Mouse (Mus musculus): ENCODE measurements around the gene Ifngr1. TPM values are rescaled to one million over a fixed set of nuclear protein-coding genes. Genes with fewer than 3 reads are reported as not detected.

Gene Ifngr1
- polyA plus RNA-seq, 1 experiment from 2014 or later = 20.0 TPM

DNA sequence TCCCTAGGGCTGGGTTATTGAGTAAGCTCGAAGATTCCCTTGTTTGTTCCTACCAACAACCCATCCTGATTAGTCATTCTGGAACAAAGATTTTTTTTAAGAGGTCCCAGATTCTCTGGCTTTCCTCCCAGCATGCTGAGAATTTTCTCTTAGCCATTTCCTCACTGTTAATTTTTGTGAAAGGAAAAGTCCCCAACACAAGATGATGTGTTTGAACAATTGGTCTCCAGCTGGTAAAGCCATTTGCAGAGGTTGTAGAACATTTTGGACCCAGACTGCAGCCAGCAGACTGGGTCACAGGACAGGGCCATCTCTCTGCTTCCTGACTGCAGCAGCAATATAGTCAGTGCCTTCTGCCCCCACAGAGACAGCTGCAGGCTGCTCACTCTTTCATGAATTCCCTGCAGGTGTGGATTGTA, 28.3 kb upstream of the Ifngr1 start:
- 89% methylated on average over 1 of the region's 1 CpGs for WGBS

DNA sequence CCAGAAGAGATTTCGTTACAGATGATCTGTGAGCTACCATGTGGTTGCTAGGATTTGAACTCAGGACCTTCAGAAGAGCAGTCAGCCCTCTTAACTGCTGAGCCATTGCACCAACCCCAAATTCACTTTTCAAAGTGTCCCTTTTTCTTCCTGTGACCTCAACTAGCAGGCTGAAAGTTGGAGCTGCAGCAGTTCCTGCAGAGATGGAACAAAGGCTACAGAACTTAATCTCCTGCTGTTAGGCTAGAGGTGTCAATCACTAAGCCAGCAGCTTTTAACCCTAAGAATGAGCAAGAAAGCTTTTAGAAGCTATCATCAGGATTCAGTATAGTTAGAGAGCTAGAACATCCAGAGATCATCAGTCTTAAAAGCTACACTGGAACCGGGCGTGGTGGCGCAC, 24.3 kb upstream of the Ifngr1 start:
- Histone ChIP-seq H3K4me3 (ENCODE audit: low read depth, low read length) (no peak overlapping the region), H3K4me2 (ENCODE audit: low read length) (no peak overlapping the region), H3K27ac (ENCODE audit: low read length) (no peak overlapping the region), H3K4me1 (ENCODE audit: control insufficient read depth, insufficient read depth, low read length) (no peaks in the 10 kb centered on the region), H3K36me3 (ENCODE audit: control insufficient read depth, insufficient read depth, low read length) (no peaks in the 10 kb centered on the region), H3K9me3 (replicated peaks; ENCODE audit: control insufficient read depth, low read length, poor library complexity, severe bottlenecking) (no peaks in the 10 kb centered on the region), H3K9ac (ENCODE audit: low read depth, low read length) (no peak overlapping the region), H3K27me3 (ENCODE audit: control insufficient read depth, insufficient read depth, low read depth, low read length) (no peaks in the 10 kb centered on the region)
- no peak for ATAC-seq
- WGBS = 92% methylated on average over 4 of the region's 4 CpGs

More for the DNA sequence above, 28.3 kb upstream of the Ifngr1 start:
- Histone ChIP-seq H3K9ac (ENCODE audit: low read depth, low read length) (no peak overlapping the region), H3K4me2 (ENCODE audit: low read length) (no peak overlapping the region), H3K27ac (ENCODE audit: low read length) (no peak overlapping the region), H3K27me3 (ENCODE audit: control insufficient read depth, insufficient read depth, low read depth, low read length) (no peaks in the 10 kb centered on the region), H3K4me1 (ENCODE audit: control insufficient read depth, insufficient read depth, low read length) (no peaks in the 10 kb centered on the region), H3K9me3 (replicated peaks; ENCODE audit: control insufficient read depth, low read length, poor library complexity, severe bottlenecking) (no peaks in the 10 kb centered on the region), H3K4me3 (ENCODE audit: low read depth, low read length) (no peak overlapping the region), H3K36me3 (ENCODE audit: control insufficient read depth, insufficient read depth, low read length) (no peaks in the 10 kb centered on the region)
- no peak for ATAC-seq

DNA sequence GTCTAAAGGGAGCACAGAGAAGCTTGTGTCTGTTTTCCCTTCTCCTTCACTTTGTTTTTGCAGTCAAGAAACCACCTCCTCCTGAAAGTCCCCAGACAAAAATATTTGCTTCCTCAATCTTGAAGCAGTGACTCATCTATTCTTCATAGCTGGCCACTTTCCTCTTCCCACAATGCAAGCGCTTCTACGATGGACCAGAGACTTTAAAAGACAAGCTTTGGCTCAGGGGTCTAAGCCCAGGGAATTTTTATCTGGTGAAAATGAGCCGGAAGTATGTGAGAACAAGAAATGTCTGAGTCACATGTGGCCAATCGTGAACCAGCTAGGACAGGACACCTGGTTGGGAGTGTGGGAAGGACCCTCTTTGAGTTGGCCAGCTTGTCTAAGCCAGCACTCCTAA, 21.5 kb upstream of the Ifngr1 start:
- Histone ChIP-seq H3K27me3 (ENCODE audit: control insufficient read depth, insufficient read depth, low read depth, low read length) (no peaks in the 10 kb centered on the region), H3K36me3 (ENCODE audit: control insufficient read depth, insufficient read depth, low read length) (no peaks in the 10 kb centered on the region), H3K4me2 (ENCODE audit: low read length) (no peak overlapping the region), H3K27ac (ENCODE audit: low read length) (no peak overlapping the region), H3K4me1 (ENCODE audit: control insufficient read depth, insufficient read depth, low read length) (no peaks in the 10 kb centered on the region), H3K9ac (ENCODE audit: low read depth, low read length) (no peak overlapping the region), H3K4me3 (ENCODE audit: low read depth, low read length) (no peak overlapping the region), H3K9me3 (replicated peaks; ENCODE audit: control insufficient read depth, low read length, poor library complexity, severe bottlenecking) (no peaks in the 10 kb centered on the region)
- ATAC-seq = no peak
- WGBS = 92% methylated on average over 4 of the region's 4 CpGs

DNA sequence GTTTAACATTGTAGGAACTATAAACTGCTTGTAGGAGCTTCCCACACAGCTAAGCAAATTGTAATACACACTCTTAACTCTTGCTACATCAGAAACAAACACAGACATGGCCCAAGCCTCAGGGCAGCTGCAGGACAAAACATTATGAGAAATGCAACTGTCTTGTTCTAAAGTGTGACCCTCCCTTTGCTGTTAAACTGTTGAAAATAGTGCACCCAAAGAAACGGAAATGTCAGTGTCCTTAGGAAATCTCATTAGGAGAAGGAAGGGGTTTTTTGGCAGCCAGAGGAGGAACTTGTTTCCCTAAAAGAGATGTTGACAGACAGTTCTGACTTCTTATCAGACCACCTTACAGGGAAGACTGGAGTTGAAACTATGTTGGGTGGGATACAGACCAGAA, 21.0 kb upstream of the Ifngr1 start:
- Histone ChIP-seq H3K36me3 (ENCODE audit: control insufficient read depth, insufficient read depth, low read length) (no peaks in the 10 kb centered on the region), H3K27ac (ENCODE audit: low read length) (no peak overlapping the region), H3K27me3 (ENCODE audit: control insufficient read depth, insufficient read depth, low read depth, low read length) (no peaks in the 10 kb centered on the region), H3K4me1 (ENCODE audit: control insufficient read depth, insufficient read depth, low read length) (no peaks in the 10 kb centered on the region), H3K9ac (ENCODE audit: low read depth, low read length) (no peak overlapping the region), H3K4me2 (ENCODE audit: low read length) (no peak overlapping the region), H3K9me3 (replicated peaks; ENCODE audit: control insufficient read depth, low read length, poor library complexity, severe bottlenecking) (0 out of 2 replicates have a peak, but pooled peaks cover 2% of the 10 kb centered on the region), H3K4me3 (ENCODE audit: low read depth, low read length) (no peak overlapping the region)
- no peak for ATAC-seq
- 76% methylated on average over 1 of the region's 1 CpGs for WGBS

DNA sequence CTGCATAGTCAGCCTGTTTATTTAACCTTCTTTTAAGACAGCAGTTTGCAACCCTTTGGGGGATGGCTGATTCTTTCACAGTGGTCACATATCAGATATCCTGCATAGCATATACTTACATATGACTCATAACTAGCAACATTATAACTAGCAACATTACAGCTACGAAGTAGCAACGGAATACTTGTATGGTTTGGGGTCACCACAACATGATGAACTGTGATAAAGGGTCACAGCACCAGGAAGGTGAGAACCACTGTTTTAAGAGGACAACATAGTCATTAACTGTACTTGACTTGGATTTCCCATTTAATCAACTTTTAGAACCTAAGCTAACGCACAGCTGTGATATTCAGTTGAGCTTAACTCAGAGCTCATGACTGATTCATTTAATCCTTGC, 14.2 kb upstream of the Ifngr1 start:
- H3K27me3 ChIP-seq (ENCODE audit: control insufficient read depth, insufficient read depth, low read depth, low read length) = no peaks in the 10 kb centered on the region
- 0 out of 2 replicates have a peak, but pooled peaks cover 2% of the 10 kb centered on the region for H3K9me3 ChIP-seq (replicated peaks; ENCODE audit: control insufficient read depth, low read length, poor library complexity, severe bottlenecking)
- H3K4me1 ChIP-seq (ENCODE audit: control insufficient read depth, insufficient read depth, low read length) = no peaks in the 10 kb centered on the region
- ATAC-seq = no peak
- H3K4me2 ChIP-seq (ENCODE audit: low read length) = no peak overlapping the region
- no peaks in the 10 kb centered on the region for H3K36me3 ChIP-seq (ENCODE audit: control insufficient read depth, insufficient read depth, low read length)
- no peak overlapping the region for H3K4me3 ChIP-seq (ENCODE audit: low read depth, low read length)
- 91% methylated on average over 3 of the region's 3 CpGs for WGBS
- H3K27ac ChIP-seq (ENCODE audit: low read length) = no peak overlapping the region
- no peak overlapping the region for H3K9ac ChIP-seq (ENCODE audit: low read depth, low read length)

DNA sequence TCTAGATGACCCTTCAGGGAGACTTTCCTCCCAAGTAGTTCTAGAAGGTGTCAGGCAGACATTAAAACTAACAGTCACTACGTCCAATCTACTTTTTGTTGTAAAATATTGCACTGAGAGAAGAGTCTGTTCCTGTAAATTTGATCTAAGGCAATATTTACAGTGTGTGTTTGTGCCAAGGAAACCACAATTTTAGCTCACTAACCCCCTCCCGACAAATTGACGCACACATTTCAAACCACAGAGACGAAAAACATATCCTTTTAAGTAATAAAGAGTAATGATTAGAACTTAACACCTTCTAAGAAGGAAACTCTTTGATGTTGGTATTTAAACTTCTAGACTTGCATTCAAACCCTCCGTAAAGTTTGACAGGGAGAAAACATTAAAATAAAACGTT, 13.7 kb upstream of the Ifngr1 start:
- ATAC-seq = no peak
- H3K27ac ChIP-seq (ENCODE audit: low read length) = no peak overlapping the region
- no peak overlapping the region for H3K9ac ChIP-seq (ENCODE audit: low read depth, low read length)
- no peak overlapping the region for H3K4me2 ChIP-seq (ENCODE audit: low read length)
- H3K4me3 ChIP-seq (ENCODE audit: low read depth, low read length) = no peak overlapping the region
- WGBS = 90% methylated on average over 6 of the region's 6 CpGs
- no peaks in the 10 kb centered on the region for H3K4me1 ChIP-seq (ENCODE audit: control insufficient read depth, insufficient read depth, low read length)
- no peaks in the 10 kb centered on the region for H3K27me3 ChIP-seq (ENCODE audit: control insufficient read depth, insufficient read depth, low read depth, low read length)
- 0 out of 2 replicates have a peak, but pooled peaks cover 2% of the 10 kb centered on the region for H3K9me3 ChIP-seq (replicated peaks; ENCODE audit: control insufficient read depth, low read length, poor library complexity, severe bottlenecking)
- no peaks in the 10 kb centered on the region for H3K36me3 ChIP-seq (ENCODE audit: control insufficient read depth, insufficient read depth, low read length)

DNA sequence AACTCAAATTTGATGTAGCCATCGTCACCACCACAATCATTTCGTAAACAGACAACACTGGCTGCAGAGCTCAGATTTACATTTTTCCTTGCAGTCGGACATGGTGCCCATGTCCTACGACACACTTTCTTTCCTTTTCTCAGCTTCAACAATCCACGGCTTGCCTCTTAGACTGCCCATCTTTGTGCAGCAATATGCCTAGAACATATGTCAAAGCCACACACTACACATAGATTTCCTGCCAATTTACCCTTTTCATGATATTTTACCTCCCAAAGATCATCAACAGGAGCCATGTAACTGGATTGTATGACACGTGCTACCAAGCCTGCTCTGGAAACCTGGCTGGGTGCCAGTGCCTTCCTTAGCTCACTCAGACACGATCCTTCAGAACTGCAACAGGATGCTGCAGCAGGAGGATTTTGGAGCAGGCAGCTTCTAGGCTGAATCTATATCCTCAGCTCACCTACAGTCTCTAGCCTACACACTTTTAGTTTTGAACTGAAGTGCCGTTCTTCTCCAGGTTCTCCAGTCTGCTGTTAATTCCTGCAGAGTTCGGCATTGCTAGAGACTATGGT, 13.3 kb upstream of the Ifngr1 start:
- no peak for ATAC-seq
- H3K4me1 ChIP-seq (ENCODE audit: control insufficient read depth, insufficient read depth, low read length) = no peaks in the 10 kb centered on the region
- 0 out of 2 replicates have a peak, but pooled peaks cover 2% of the 10 kb centered on the region for H3K9me3 ChIP-seq (replicated peaks; ENCODE audit: control insufficient read depth, low read length, poor library complexity, severe bottlenecking)
- no peaks in the 10 kb centered on the region for H3K36me3 ChIP-seq (ENCODE audit: control insufficient read depth, insufficient read depth, low read length)
- H3K27me3 ChIP-seq (ENCODE audit: control insufficient read depth, insufficient read depth, low read depth, low read length) = no peaks in the 10 kb centered on the region
- WGBS = 73% methylated on average over 9 of the region's 9 CpGs
- H3K4me3 ChIP-seq (ENCODE audit: low read depth, low read length) = no peak overlapping the region
- no peak overlapping the region for H3K27ac ChIP-seq (ENCODE audit: low read length)
- H3K9ac ChIP-seq (ENCODE audit: low read depth, low read length) = no peak overlapping the region
- no peak overlapping the region for H3K4me2 ChIP-seq (ENCODE audit: low read length)

DNA sequence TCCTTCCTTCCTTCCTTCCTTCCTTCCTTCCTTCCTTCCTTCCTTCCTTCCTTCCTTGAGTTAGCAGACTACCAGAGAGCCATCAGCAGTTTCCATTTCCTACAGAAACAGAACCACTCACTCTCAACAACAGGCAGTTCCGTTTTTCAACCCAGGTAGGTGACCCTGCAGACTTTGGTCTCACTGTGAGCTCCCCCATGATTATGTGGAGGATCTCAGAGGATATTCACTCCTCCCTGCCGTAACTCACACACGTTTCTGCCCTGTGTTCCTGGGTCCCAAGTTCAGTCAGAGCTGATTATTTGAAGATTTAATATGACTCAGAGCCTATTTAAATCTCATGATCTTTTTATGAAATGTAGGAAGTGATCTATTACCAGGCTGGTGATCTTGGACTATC, 11.1 kb upstream of the Ifngr1 start:
- H3K4me1 ChIP-seq (ENCODE audit: control insufficient read depth, insufficient read depth, low read length) = no peaks in the 10 kb centered on the region
- no peak for ATAC-seq

DNA sequence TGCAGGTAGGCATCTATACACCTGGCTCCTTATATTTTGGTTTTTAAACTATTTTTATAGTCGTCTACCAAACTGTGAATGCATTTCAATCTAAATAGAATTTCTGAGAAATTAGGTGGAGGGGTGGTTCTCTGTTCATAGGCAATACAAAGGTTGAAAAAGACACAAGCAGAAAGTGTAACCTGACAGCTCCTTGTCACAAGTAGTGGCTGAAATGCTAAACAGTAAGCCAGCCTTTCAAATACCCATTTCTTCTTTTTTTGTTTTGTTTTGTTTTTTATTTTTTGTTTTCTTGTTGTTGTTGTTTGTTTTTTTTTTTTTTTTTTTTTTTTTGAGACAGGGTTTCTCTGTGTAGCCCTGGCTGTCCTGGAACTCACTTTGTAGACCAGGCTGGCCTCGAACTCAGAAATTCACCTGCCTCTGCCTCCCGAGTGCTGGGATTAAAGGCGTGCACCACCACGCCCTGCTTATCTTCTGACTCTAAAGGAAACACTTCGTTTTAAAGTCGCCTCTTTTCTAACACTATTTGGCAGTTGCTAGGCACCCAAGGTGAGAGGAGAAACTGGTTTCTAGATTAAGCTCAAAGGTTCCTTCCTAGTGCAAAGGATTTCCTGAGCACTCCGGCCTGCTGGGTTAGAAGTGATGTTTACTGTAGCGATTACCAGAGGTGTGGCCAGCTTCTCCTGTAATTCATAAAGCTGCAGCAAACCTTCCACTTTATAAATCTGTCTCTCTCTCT, 9.7 kb upstream of the Ifngr1 start:
- ATAC-seq = no peak
- Histone ChIP-seq H3K27ac (ENCODE audit: low read length) (no peak overlapping the region), H3K27me3 (ENCODE audit: control insufficient read depth, insufficient read depth, low read depth, low read length) (no peaks in the 10 kb centered on the region), H3K9ac (ENCODE audit: low read depth, low read length) (no peak overlapping the region), H3K36me3 (ENCODE audit: control insufficient read depth, insufficient read depth, low read length) (no peaks in the 10 kb centered on the region), H3K4me1 (ENCODE audit: control insufficient read depth, insufficient read depth, low read length) (no peaks in the 10 kb centered on the region), H3K9me3 (replicated peaks; ENCODE audit: control insufficient read depth, low read length, poor library complexity, severe bottlenecking) (no peaks in the 10 kb centered on the region), H3K4me2 (ENCODE audit: low read length) (no peak overlapping the region), H3K4me3 (ENCODE audit: low read depth, low read length) (no peak overlapping the region)
- WGBS = 79% methylated on average over 9 of the region's 9 CpGs

More for the DNA sequence above, 11.1 kb upstream of the Ifngr1 start:
- H3K4me2 ChIP-seq (ENCODE audit: low read length) = no peak overlapping the region
- no peak overlapping the region for H3K4me3 ChIP-seq (ENCODE audit: low read depth, low read length)
- no peak overlapping the region for H3K9ac ChIP-seq (ENCODE audit: low read depth, low read length)
- no peaks in the 10 kb centered on the region for H3K27me3 ChIP-seq (ENCODE audit: control insufficient read depth, insufficient read depth, low read depth, low read length)
- no peak overlapping the region for H3K27ac ChIP-seq (ENCODE audit: low read length)
- 75% methylated on average over 3 of the region's 3 CpGs for WGBS
- no peaks in the 10 kb centered on the region for H3K36me3 ChIP-seq (ENCODE audit: control insufficient read depth, insufficient read depth, low read length)
- H3K9me3 ChIP-seq (replicated peaks; ENCODE audit: control insufficient read depth, low read length, poor library complexity, severe bottlenecking) = no peaks in the 10 kb centered on the region

Data from midbrain, embryonic 16.5 days (tissue).